ENCODE assay signal across 16 mouse cellular contexts in genomic region chr4:149403037-149403436, GRCm38 (mm10). TPM values are rescaled to one million over a fixed set of nuclear protein-coding genes. Genes with fewer than 3 reads are reported as not detected.
A peak's percentile ranks its signal among the peaks of the same experiment; 100 is the strongest.
DNase-seq lines count a peak whose midpoint lies in the region; ATAC-seq lines count a peak whose summit lies in the region.
"Had no signal": no experiment of that assay in that cellular context is flagged by ENCODE, and none has a peak within 500 bp of the region (broad histone marks: within the 10 kb centered on the region; RNA-seq: fewer than 3 reads in every experiment).

No protein-coding gene starts in this region.

- no peak for DNase-seq in heart, postnatal 4 days
- DNase-seq in A20 (ENCODE audit: low read depth, low spot score), result peak; percentile 86
- peak; percentile 29 for DNase-seq in embryo, embryonic 9.5 days (ENCODE audit: extremely low spot score)
- DNase-seq in left cerebral cortex, adult 8-10 months (ENCODE audit: low spot score in 2 of 2), result no peak
- no peak for DNase-seq in cerebellum, adult 18-20 months
- DNase-seq in adrenal gland, postnatal 36 days, result no peak
- DNase-seq: adrenal gland, postnatal 10 days; kidney, adult 11 months; lung, postnatal 4 days had no signal

- no peak for ATAC-seq in heart, embryonic 13.5 days (ENCODE audit: extremely low read depth, insufficient number of reproducible peaks, low FRiP score, low TSS enrichment)
- ATAC-seq in intestine, embryonic 16.5 days, result no peak
- ATAC-seq: midbrain, embryonic 15.5 days had no signal

- no peaks in the 10 kb centered on the region for H3K9me3 ChIP-seq in heart, embryonic 13.5 days
- no peaks in the 10 kb centered on the region for H3K9me3 ChIP-seq in intestine, embryonic 16.5 days (ENCODE audit: control insufficient read depth, low read length)
- H3K9me3 ChIP-seq: heart, embryonic 15.5 days; midbrain, embryonic 15.5 days; neural tube, embryonic 15.5 days had no signal

- peaks cover 92% of the 10 kb centered on the region for H3K4me1 ChIP-seq in heart, embryonic 13.5 days
- peaks cover 50% of the 10 kb centered on the region for H3K4me1 ChIP-seq in intestine, embryonic 16.5 days (ENCODE audit: control insufficient read depth, insufficient read depth, low read length)

- H3K27me3 ChIP-seq in heart, embryonic 13.5 days (replicated peaks), result no peaks in the 10 kb centered on the region
- H3K27me3 ChIP-seq in intestine, embryonic 16.5 days (replicated peaks; ENCODE audit: control insufficient read depth, insufficient read depth, low read length), result no peaks in the 10 kb centered on the region
- H3K27me3 ChIP-seq: heart, embryonic 15.5 days; midbrain, embryonic 15.5 days; neural tube, embryonic 15.5 days had no signal

- peak overlapping the region; percentile 34 for H3K9ac ChIP-seq in heart, embryonic 13.5 days
- H3K9ac ChIP-seq in intestine, embryonic 16.5 days (ENCODE audit: low read depth, low read length), result peak overlapping the region; percentile 2; the same call in 1 of the 2 replicates
- H3K9ac ChIP-seq: heart, embryonic 15.5 days; midbrain, embryonic 15.5 days; neural tube, embryonic 15.5 days had no signal

- H3K4me2 ChIP-seq in heart, embryonic 13.5 days, result peak overlapping the region; percentile 26
- peak overlapping the region; percentile 28; the same call in 1 of the 2 replicates for H3K4me2 ChIP-seq in intestine, embryonic 16.5 days (ENCODE audit: low read depth, low read length)
- H3K4me2 ChIP-seq: heart, embryonic 15.5 days; midbrain, embryonic 15.5 days; neural tube, embryonic 15.5 days had no signal

- peak overlapping the region; percentile 66 for H3K27ac ChIP-seq in heart, embryonic 13.5 days (replicated peaks)
- peak overlapping the region; percentile 73 for H3K27ac ChIP-seq in intestine, embryonic 16.5 days (ENCODE audit: low read length)
- H3K27ac ChIP-seq: heart, embryonic 15.5 days; midbrain, embryonic 15.5 days; neural tube, embryonic 15.5 days had no signal

- WGBS in heart, embryonic 13.5 days, result 25% methylated on average over 6 of the region's 6 CpGs
- 29% methylated on average over 6 of the region's 6 CpGs for WGBS in intestine, embryonic 16.5 days

- H3K36me3 ChIP-seq in heart, embryonic 13.5 days, result peaks cover 12% of the 10 kb centered on the region
- no peaks in the 10 kb centered on the region; the same call in 1 of the 2 replicates for H3K36me3 ChIP-seq in intestine, embryonic 16.5 days (ENCODE audit: control insufficient read depth, insufficient read depth, low read length)
- H3K36me3 ChIP-seq: midbrain, embryonic 15.5 days had no signal

- H3K4me3 ChIP-seq in heart, embryonic 13.5 days, result no peak overlapping the region
- no peak overlapping the region for H3K4me3 ChIP-seq in intestine, embryonic 16.5 days (ENCODE audit: low read length)
- H3K4me3 ChIP-seq: heart, embryonic 15.5 days; midbrain, embryonic 15.5 days; neural tube, embryonic 15.5 days had no signal

RNA-seq across cellular contexts. Expression of gene Ube4b, which starts 23.5 kb away (rescaled TPM):
- 29.9 and 32.3 TPM in 2 replicates for polyA plus RNA-seq in heart, embryonic 13.5 days (2015; fragmentation: Nextera tagmentation; extraction: Ambion mirVana)
- total RNA-seq in heart, postnatal 4 days (2021), result 10 to 100 TPM; 59.9 to 61.8 TPM
- 31.1 and 34.4 TPM in 2 replicates for polyA plus RNA-seq in intestine, embryonic 16.5 days (2015; fragmentation: Nextera tagmentation; extraction: Ambion mirVana)
- 100 to 1,000 TPM; 106 to 111 (median 107) TPM for total RNA-seq in left cerebral cortex, adult 8-10 months (2022)
- 10 to 100 TPM; 65.8 to 85.7 TPM for total RNA-seq in adrenal gland, postnatal 36 days (2021)

RNA-seq across cellular contexts. Expression of gene Rbp7, which starts 51.7 kb away (rescaled TPM):
- 3.6 and 3.9 TPM in 2 replicates for polyA plus RNA-seq in heart, embryonic 13.5 days (2015; fragmentation: Nextera tagmentation; extraction: Ambion mirVana)
- 10 to 100 TPM; 38.9 to 39.6 TPM for total RNA-seq in heart, postnatal 4 days (2021)
- 1.9 and 2.2 TPM in 2 replicates for polyA plus RNA-seq in intestine, embryonic 16.5 days (2015; fragmentation: Nextera tagmentation; extraction: Ambion mirVana)
- not detected for total RNA-seq in left cerebral cortex, adult 8-10 months (2022)
- total RNA-seq in adrenal gland, postnatal 36 days (2021), result 10 to 100 TPM; 16.5 to 67.6 TPM
- total RNA-seq: layer of hippocampus, adult 8-10 months; liver, adult 2 months had no signal
- polyA plus RNA-seq: liver, adult 2 months; neural tube, embryonic 15.5 days had no signal

Comparison
In these comparisons a context has a peak if more than half of its experiments do, and no peak if none do; other contexts are left out.
1. DNase-seq: peak in A20 (single experiment) and embryo, embryonic 9.5 days (single experiment); none in heart, postnatal 4 days (single experiment), left cerebral cortex, adult 8-10 months (0 of 2), cerebellum, adult 18-20 months (0 of 2) and adrenal gland, postnatal 36 days (0 of 2).
2. RNA of gene Rbp7, which starts 51.7 kb away (total RNA-seq): 16.5 to 67.6 TPM in adrenal gland, postnatal 36 days and 38.9 to 39.6 TPM in heart, postnatal 4 days; not detected in left cerebral cortex, adult 8-10 months; every median in the first group is over 10 times any median in the second.